ENCODE assay signal across 25 mouse cellular contexts in genomic region chr8:92740286-92740808, GRCm38 (mm10).
DNase-seq lines count a peak whose midpoint lies in the region; ATAC-seq and TF ChIP-seq lines count a peak whose summit lies in the region.
"Had no signal": no experiment of that assay in that cellular context is flagged by ENCODE, and none has a peak within 500 bp of the region (broad histone marks: within the 10 kb centered on the region; RNA-seq: fewer than 3 reads in every experiment).

No protein-coding gene starts in this region.

- H3K27ac ChIP-seq in heart, embryonic 16.5 days (ENCODE audit: low read length) = no peak overlapping the region
- H3K27ac ChIP-seq in hindbrain, embryonic 13.5 days = no peak overlapping the region
- H3K27ac ChIP-seq in hindbrain, embryonic 16.5 days (ENCODE audit: low read depth, low read length) = no peak overlapping the region
- no peak overlapping the region for H3K27ac ChIP-seq in midbrain, embryonic 14.5 days (replicated peaks; ENCODE audit: low read depth, low read length)
- no peak overlapping the region for H3K27ac ChIP-seq in midbrain, embryonic 16.5 days (ENCODE audit: low read length)
- H3K27ac ChIP-seq: forebrain, embryonic 15.5 days; heart, embryonic 15.5 days; hindbrain, embryonic 15.5 days had no signal

- H3K27me3 ChIP-seq in heart, embryonic 16.5 days (ENCODE audit: control insufficient read depth, insufficient read depth, low read length) = 0 out of 2 replicates have a peak, but pooled peaks cover 2% of the 10 kb centered on the region
- H3K27me3 ChIP-seq in hindbrain, embryonic 13.5 days = peaks cover 38% of the 10 kb centered on the region
- no peaks in the 10 kb centered on the region for H3K27me3 ChIP-seq in hindbrain, embryonic 16.5 days (replicated peaks; ENCODE audit: control insufficient read depth, insufficient read depth, low read length)
- H3K27me3 ChIP-seq in midbrain, embryonic 14.5 days (ENCODE audit: control insufficient read depth, insufficient read depth, low read length) = peaks cover 10% of the 10 kb centered on the region
- H3K27me3 ChIP-seq in midbrain, embryonic 16.5 days (ENCODE audit: control insufficient read depth, insufficient read depth, low read depth, low read length) = peaks cover 4% of the 10 kb centered on the region; the same call in 1 of the 2 replicates
- H3K27me3 ChIP-seq: heart, embryonic 15.5 days had no signal

- WGBS in heart, embryonic 16.5 days = 56% methylated on average over 9 of the region's 9 CpGs
- WGBS in hindbrain, embryonic 13.5 days = 46% methylated on average over 9 of the region's 9 CpGs
- WGBS in hindbrain, embryonic 16.5 days = 41% methylated on average over 9 of the region's 9 CpGs
- 27% methylated on average over 9 of the region's 9 CpGs for WGBS in midbrain, embryonic 14.5 days
- WGBS in midbrain, embryonic 16.5 days = 30% methylated on average over 9 of the region's 9 CpGs

- no peak for TF ChIP-seq CTCF in brain, embryonic 14.5 days (IDR thresholded peaks at IDR 0.05; ENCODE audit: borderline replicate concordance, extremely low read depth, insufficient read depth, insufficient read length)

- no peak overlapping the region for H3K9ac ChIP-seq in heart, embryonic 16.5 days (ENCODE audit: low read length)
- H3K9ac ChIP-seq in hindbrain, embryonic 13.5 days = no peak overlapping the region
- H3K9ac ChIP-seq in hindbrain, embryonic 16.5 days (ENCODE audit: low read depth, low read length) = no peak overlapping the region
- H3K9ac ChIP-seq in midbrain, embryonic 14.5 days (replicated peaks; ENCODE audit: low read length) = no peak overlapping the region
- no peak overlapping the region for H3K9ac ChIP-seq in midbrain, embryonic 16.5 days (ENCODE audit: low read depth, low read length)
- H3K9ac ChIP-seq: forebrain, embryonic 15.5 days; heart, embryonic 15.5 days; hindbrain, embryonic 15.5 days had no signal

- no peak for ATAC-seq in heart, embryonic 16.5 days (replicated peaks; ENCODE audit: extremely low read depth, insufficient read depth, low FRiP score)
- ATAC-seq in hindbrain, embryonic 13.5 days (ENCODE audit: low FRiP score) = 0 out of 2 replicates have a peak, but pooled peaks have one; percentile 33
- no peak for ATAC-seq in hindbrain, embryonic 16.5 days
- ATAC-seq in midbrain, embryonic 14.5 days (ENCODE audit: low FRiP score, low TSS enrichment) = no peak; the same call in 1 of the 2 replicates
- ATAC-seq in midbrain, embryonic 16.5 days = no peak
- ATAC-seq: activated CD4-positive, CD25-positive, alpha-beta regulatory T cell, adult 4 months; CD4-positive, CD25-positive, alpha-beta regulatory T cell, adult 4 months; forebrain, embryonic 15.5 days; inflammation-experienced regulatory T-cells, adult 6 months; intestine, embryonic 16.5 days had no signal

- H3K4me1 ChIP-seq in heart, embryonic 16.5 days (ENCODE audit: control insufficient read depth, insufficient read depth, low read length) = peaks cover 9% of the 10 kb centered on the region; the same call in 1 of the 2 replicates
- H3K4me1 ChIP-seq in hindbrain, embryonic 13.5 days (replicated peaks) = peaks cover 30% of the 10 kb centered on the region
- 0 out of 2 replicates have a peak, but pooled peaks cover 2% of the 10 kb centered on the region for H3K4me1 ChIP-seq in hindbrain, embryonic 16.5 days (ENCODE audit: control insufficient read depth, insufficient read depth, low read depth, low read length)
- peaks cover 34% of the 10 kb centered on the region for H3K4me1 ChIP-seq in midbrain, embryonic 14.5 days (ENCODE audit: control insufficient read depth, insufficient read depth, low read length)
- peaks cover 18% of the 10 kb centered on the region for H3K4me1 ChIP-seq in midbrain, embryonic 16.5 days (ENCODE audit: control insufficient read depth, insufficient read depth, low read length)

- no peak for TF ChIP-seq POLR2A in brain, embryonic 14.5 days (IDR thresholded peaks at IDR 0.05; ENCODE audit: borderline replicate concordance, extremely low read depth, insufficient read depth, insufficient read length, poor library complexity, severe bottlenecking)

- no peaks in the 10 kb centered on the region for H3K36me3 ChIP-seq in heart, embryonic 16.5 days (ENCODE audit: control insufficient read depth, insufficient read depth)
- no peaks in the 10 kb centered on the region for H3K36me3 ChIP-seq in hindbrain, embryonic 13.5 days
- H3K36me3 ChIP-seq in hindbrain, embryonic 16.5 days (ENCODE audit: control insufficient read depth, insufficient read depth, low read length) = no peaks in the 10 kb centered on the region
- no peaks in the 10 kb centered on the region for H3K36me3 ChIP-seq in midbrain, embryonic 14.5 days (ENCODE audit: control insufficient read depth, insufficient read depth, low read length)
- no peaks in the 10 kb centered on the region for H3K36me3 ChIP-seq in midbrain, embryonic 16.5 days (ENCODE audit: control insufficient read depth, insufficient read depth, low read length)
- H3K36me3 ChIP-seq: forebrain, embryonic 15.5 days; heart, embryonic 15.5 days; hindbrain, embryonic 15.5 days had no signal

- peak overlapping the region; percentile 28; the same call in 1 of the 2 replicates for H3K4me2 ChIP-seq in heart, embryonic 16.5 days (ENCODE audit: low read depth, low read length)
- H3K4me2 ChIP-seq in hindbrain, embryonic 13.5 days = no peak overlapping the region
- H3K4me2 ChIP-seq in hindbrain, embryonic 16.5 days (ENCODE audit: low read length) = no peak overlapping the region
- H3K4me2 ChIP-seq in midbrain, embryonic 14.5 days (ENCODE audit: low read length) = no peak overlapping the region
- no peak overlapping the region for H3K4me2 ChIP-seq in midbrain, embryonic 16.5 days (ENCODE audit: low read length)
- H3K4me2 ChIP-seq: forebrain, embryonic 15.5 days; heart, embryonic 11.5 days; heart, embryonic 15.5 days; hindbrain, embryonic 15.5 days had no signal

- H3K4me3 ChIP-seq in heart, embryonic 16.5 days (ENCODE audit: low read length) = no peak overlapping the region
- H3K4me3 ChIP-seq in hindbrain, embryonic 13.5 days = no peak overlapping the region
- no peak overlapping the region for H3K4me3 ChIP-seq in hindbrain, embryonic 16.5 days (ENCODE audit: low read length)
- H3K4me3 ChIP-seq in midbrain, embryonic 14.5 days (replicated peaks; ENCODE audit: low read depth, low read length) = no peak overlapping the region
- no peak overlapping the region for H3K4me3 ChIP-seq in midbrain, embryonic 16.5 days (ENCODE audit: low read depth, low read length)
- H3K4me3 ChIP-seq: forebrain, embryonic 15.5 days; heart, embryonic 15.5 days; hindbrain, embryonic 15.5 days had no signal

- no peak for DNase-seq in heart, adult 9 months (ENCODE audit: low spot score in 2 of 2)
- DNase-seq in midbrain, embryonic 14.5 days = peak; percentile 59
- DNase-seq in brain, embryonic 14.5 days (ENCODE audit: low read depth) = peak; percentile 63
- DNase-seq in left cerebral cortex, adult 8-10 months (ENCODE audit: low spot score in 2 of 2) = no peak
- DNase-seq: adrenal gland, adult 8-10 months; adrenal gland, postnatal 25 days; cerebellum, adult 18-20 months; cerebellum, adult 9-10 months; cerebellum, postnatal 14 days; gastrocnemius, postnatal 25 days; heart, adult 18-20 months; heart, postnatal 14 days; heart, postnatal 4 days had no signal

- H3K9me3 ChIP-seq in heart, embryonic 16.5 days (replicated peaks; ENCODE audit: control insufficient read depth, low read length) = no peaks in the 10 kb centered on the region
- no peaks in the 10 kb centered on the region for H3K9me3 ChIP-seq in hindbrain, embryonic 13.5 days
- H3K9me3 ChIP-seq in hindbrain, embryonic 16.5 days (ENCODE audit: control insufficient read depth, low read length) = no peaks in the 10 kb centered on the region
- no peaks in the 10 kb centered on the region for H3K9me3 ChIP-seq in midbrain, embryonic 14.5 days (ENCODE audit: control insufficient read depth, low read length)
- no peaks in the 10 kb centered on the region for H3K9me3 ChIP-seq in midbrain, embryonic 16.5 days (replicated peaks; ENCODE audit: control insufficient read depth, low read length, poor library complexity, severe bottlenecking)
- H3K9me3 ChIP-seq: forebrain, embryonic 15.5 days; heart, embryonic 15.5 days; hindbrain, embryonic 15.5 days had no signal

Comparison
In these comparisons a context has a peak if more than half of its experiments do, and no peak if none do; other contexts are left out.
1. DNase-seq: peak in midbrain, embryonic 14.5 days (single experiment) and brain, embryonic 14.5 days (single experiment); none in heart, adult 9 months (0 of 2) and left cerebral cortex, adult 8-10 months (0 of 2).